Mouse (Mus musculus): ENCODE results near the gene Dhx58. TPM values are rescaled to one million over a fixed set of nuclear protein-coding genes. Genes with fewer than 3 reads are reported as not detected.
"Not testable (repeated sequence)": the region's sequence is repeated elsewhere in the genome, so short reads cannot be mapped to it uniquely, and the experiment has no call there.

Dhx58 gene
- polyA plus RNA-seq, 1 experiment from 2014 or later = 3.4 TPM

DNA sequence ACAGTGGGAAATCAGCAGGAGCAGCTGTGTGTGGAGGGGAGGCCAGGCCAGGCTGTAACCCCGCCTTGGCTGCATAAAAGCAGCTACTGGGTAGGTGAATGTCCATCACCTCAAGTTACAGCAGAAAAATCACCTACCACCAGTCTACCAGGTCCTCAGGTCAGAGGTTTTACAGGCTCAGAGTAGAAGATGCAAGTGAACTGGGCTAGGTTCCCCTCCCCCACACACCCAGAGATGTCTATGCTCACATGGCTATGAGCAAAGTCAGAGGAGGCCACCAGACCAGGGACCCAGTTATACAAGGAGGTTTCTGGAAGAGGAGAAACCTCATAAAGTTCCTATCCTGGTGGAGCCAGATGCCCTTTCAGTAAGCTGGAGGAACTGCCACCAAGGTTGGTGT lies 33.0 kb downstream of the Dhx58 start:
- Histone ChIP-seq H3K9ac (replicated peaks; ENCODE audit: low read depth, low read length) (no peak overlapping the region), H3K9me3 (ENCODE audit: control insufficient read depth, low read depth, low read length) (no peaks in the 10 kb centered on the region), H3K4me3 (ENCODE audit: low read depth, low read length) (no peak overlapping the region), H3K4me1 (ENCODE audit: control insufficient read depth, insufficient read depth, low read length) (0 out of 2 replicates have a peak, but pooled peaks cover 3% of the 10 kb centered on the region), H3K4me2 (replicated peaks; ENCODE audit: low read depth, low read length) (no peak overlapping the region), H3K27ac (ENCODE audit: low read length) (no peak overlapping the region), H3K36me3 (ENCODE audit: control insufficient read depth, insufficient read depth, low read length) (no peaks in the 10 kb centered on the region), H3K27me3 (ENCODE audit: control insufficient read depth, insufficient read depth, low read length) (0 out of 2 replicates have a peak, but pooled peaks cover 4% of the 10 kb centered on the region)
- no peak for ATAC-seq (ENCODE audit: insufficient number of reproducible peaks, insufficient read depth, low FRiP score, low read depth)
- 79% methylated on average over 1 of the region's 1 CpGs for WGBS

DNA sequence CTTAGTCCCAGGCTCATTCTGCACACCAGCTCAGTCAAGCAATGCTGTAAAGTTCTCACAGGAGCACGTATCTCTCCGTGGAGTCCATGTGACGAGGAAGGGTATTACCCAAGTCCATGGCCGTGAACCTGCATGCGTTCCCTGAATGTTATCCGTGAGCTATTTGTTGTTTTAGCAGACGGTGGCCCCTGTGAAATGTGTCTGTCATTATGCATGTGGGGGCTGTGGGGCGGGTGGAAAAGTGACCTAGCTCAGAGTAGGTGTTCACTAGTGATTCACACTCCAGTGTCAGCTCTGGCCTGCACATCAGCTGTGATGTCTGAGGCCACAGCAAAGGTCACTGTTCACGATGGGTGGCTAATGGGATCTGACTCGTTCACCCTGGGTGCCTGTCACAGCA lies 44.3 kb downstream of the Dhx58 start:
- no peak overlapping the region for H3K9ac ChIP-seq (replicated peaks; ENCODE audit: low read depth, low read length)
- no peak for ATAC-seq (ENCODE audit: insufficient number of reproducible peaks, insufficient read depth, low FRiP score, low read depth)
- no peak overlapping the region for H3K4me2 ChIP-seq (replicated peaks; ENCODE audit: low read depth, low read length)
- H3K9me3 ChIP-seq (ENCODE audit: control insufficient read depth, low read depth, low read length) = no peaks in the 10 kb centered on the region
- H3K36me3 ChIP-seq (ENCODE audit: control insufficient read depth, insufficient read depth, low read length) = no peaks in the 10 kb centered on the region
- 70% methylated on average over 10 of the region's 10 CpGs for WGBS
- H3K4me1 ChIP-seq (ENCODE audit: control insufficient read depth, insufficient read depth, low read length) = no peaks in the 10 kb centered on the region
- no peak overlapping the region for H3K4me3 ChIP-seq (ENCODE audit: low read depth, low read length)
- no peak overlapping the region for H3K27ac ChIP-seq (ENCODE audit: low read length)
- H3K27me3 ChIP-seq (ENCODE audit: control insufficient read depth, insufficient read depth, low read length) = no peaks in the 10 kb centered on the region

DNA sequence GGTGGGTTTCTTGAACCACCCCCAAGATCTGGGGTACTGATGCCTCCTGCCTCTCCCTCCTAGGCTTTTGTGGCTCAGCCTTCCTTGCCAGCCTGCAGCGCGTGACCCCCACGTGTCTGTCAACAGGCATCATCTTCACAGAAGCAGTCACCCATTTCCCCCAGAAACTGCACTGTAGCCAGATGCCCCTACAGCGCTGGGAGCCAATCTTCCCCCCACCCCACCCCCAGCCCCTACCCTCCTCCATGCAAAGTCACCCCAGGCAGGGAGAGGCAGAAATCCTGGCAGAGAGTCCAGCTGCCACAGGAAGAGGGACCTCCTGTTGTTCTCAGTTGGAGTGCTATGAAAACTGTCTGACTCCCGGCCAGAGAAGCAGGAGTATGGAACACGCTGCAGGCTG lies 47.6 kb downstream of the Dhx58 start:
- Histone ChIP-seq H3K27me3 (ENCODE audit: control insufficient read depth, insufficient read depth, low read length) (no peaks in the 10 kb centered on the region), H3K9me3 (ENCODE audit: control insufficient read depth, low read depth, low read length) (no peaks in the 10 kb centered on the region), H3K36me3 (ENCODE audit: control insufficient read depth, insufficient read depth, low read length) (no peaks in the 10 kb centered on the region), H3K4me2 (replicated peaks; ENCODE audit: low read depth, low read length) (no peak overlapping the region), H3K4me1 (ENCODE audit: control insufficient read depth, insufficient read depth, low read length) (no peaks in the 10 kb centered on the region), H3K27ac (ENCODE audit: low read length) (no peak overlapping the region), H3K9ac (replicated peaks; ENCODE audit: low read depth, low read length) (no peak overlapping the region), H3K4me3 (ENCODE audit: low read depth, low read length) (no peak overlapping the region)
- ATAC-seq (ENCODE audit: insufficient number of reproducible peaks, insufficient read depth, low FRiP score, low read depth) = no peak
- 9% methylated on average over 6 of the region's 6 CpGs for WGBS

DNA sequence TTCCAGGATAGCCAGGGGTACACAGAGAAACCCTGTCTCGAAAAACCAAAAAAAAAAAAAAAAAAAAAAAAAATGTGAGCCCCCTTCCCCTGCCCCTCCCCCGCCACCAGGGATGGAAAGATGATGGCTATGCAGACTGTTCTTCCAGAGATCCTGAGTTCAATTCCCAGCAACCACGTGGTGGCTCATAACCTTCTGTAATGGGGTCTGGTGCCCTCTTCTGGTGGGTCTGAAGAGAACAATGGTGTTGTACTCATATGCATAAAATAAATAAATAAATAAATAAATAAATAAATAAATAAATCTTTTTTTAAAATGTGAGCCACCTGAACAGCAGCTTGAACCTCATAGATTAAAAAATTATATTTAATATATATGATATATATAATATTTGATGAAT lies 48.5 kb downstream of the Dhx58 start:
- H3K9ac ChIP-seq (replicated peaks; ENCODE audit: low read depth, low read length); ATAC-seq (ENCODE audit: insufficient number of reproducible peaks, insufficient read depth, low FRiP score, low read depth); H3K4me2 ChIP-seq (replicated peaks; ENCODE audit: low read depth, low read length); H3K27ac ChIP-seq (ENCODE audit: low read length); H3K9me3 ChIP-seq (ENCODE audit: control insufficient read depth, low read depth, low read length); H3K27me3 ChIP-seq (ENCODE audit: control insufficient read depth, insufficient read depth, low read length); H3K4me1 ChIP-seq (ENCODE audit: control insufficient read depth, insufficient read depth, low read length); H3K4me3 ChIP-seq (ENCODE audit: low read depth, low read length); H3K36me3 ChIP-seq (ENCODE audit: control insufficient read depth, insufficient read depth, low read length): not testable (repeated sequence)
- 59% methylated on average over 2 of the region's 3 CpGs for WGBS

DNA sequence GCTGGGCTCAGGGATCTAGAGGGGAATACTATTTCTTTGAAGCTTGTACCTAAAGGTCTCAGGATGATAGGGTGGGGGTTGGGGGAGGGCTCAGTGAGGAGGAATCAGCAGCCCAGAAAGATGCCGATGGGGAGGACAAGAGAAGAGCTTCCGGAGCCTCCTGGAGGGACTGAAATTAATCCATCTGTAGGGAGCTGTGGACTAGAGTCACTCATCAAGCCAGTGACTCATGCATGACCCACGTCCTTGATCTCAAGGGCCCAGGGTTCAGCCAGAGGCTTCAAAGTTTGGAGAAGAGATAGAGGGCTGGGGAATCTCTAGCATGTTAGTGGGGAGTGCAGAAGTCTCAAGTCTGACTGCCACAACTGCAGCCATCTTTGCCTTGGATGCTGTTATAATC lies 52.3 kb downstream of the Dhx58 start:
- WGBS = 19% methylated on average over 3 of the region's 3 CpGs
- no peak for ATAC-seq (ENCODE audit: insufficient number of reproducible peaks, insufficient read depth, low FRiP score, low read depth)

DNA sequence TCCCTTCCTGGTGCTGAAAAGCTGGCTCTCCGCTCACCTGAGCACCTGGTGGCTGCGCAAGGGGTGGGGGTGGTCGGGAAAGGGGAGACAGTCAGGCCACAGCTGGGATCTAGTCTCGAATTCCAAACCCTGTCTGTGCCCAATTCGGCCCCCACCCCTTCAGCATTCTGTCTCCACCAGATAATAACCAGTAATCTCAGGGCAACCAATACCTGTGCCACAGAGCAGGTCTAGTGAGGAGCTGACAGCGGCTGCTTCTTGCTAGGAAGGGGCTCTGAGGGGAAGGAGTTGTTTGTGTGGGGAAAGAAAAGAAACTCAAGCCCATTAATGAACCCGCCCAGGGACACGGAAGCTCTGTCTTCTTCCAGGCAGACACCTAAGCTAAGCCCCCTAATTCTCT lies 52.9 kb downstream of the Dhx58 start:
- no peak for ATAC-seq (ENCODE audit: insufficient number of reproducible peaks, insufficient read depth, low FRiP score, low read depth)
- Histone ChIP-seq H3K9ac (replicated peaks; ENCODE audit: low read depth, low read length) (no peak overlapping the region), H3K4me2 (replicated peaks; ENCODE audit: low read depth, low read length) (no peak overlapping the region), H3K9me3 (ENCODE audit: control insufficient read depth, low read depth, low read length) (no peaks in the 10 kb centered on the region), H3K4me3 (ENCODE audit: low read depth, low read length) (no peak overlapping the region), H3K27ac (ENCODE audit: low read length) (no peak overlapping the region), H3K27me3 (ENCODE audit: control insufficient read depth, insufficient read depth, low read length) (0 out of 2 replicates have a peak, but pooled peaks cover 6% of the 10 kb centered on the region), H3K4me1 (ENCODE audit: control insufficient read depth, insufficient read depth, low read length) (no peaks in the 10 kb centered on the region), H3K36me3 (ENCODE audit: control insufficient read depth, insufficient read depth, low read length) (no peaks in the 10 kb centered on the region)
- 12% methylated on average over 8 of the region's 8 CpGs for WGBS

More for the DNA sequence above, 52.3 kb downstream of the Dhx58 start:
- Histone ChIP-seq H3K9me3 (ENCODE audit: control insufficient read depth, low read depth, low read length) (no peaks in the 10 kb centered on the region), H3K9ac (replicated peaks; ENCODE audit: low read depth, low read length) (no peak overlapping the region), H3K27me3 (ENCODE audit: control insufficient read depth, insufficient read depth, low read length) (0 out of 2 replicates have a peak, but pooled peaks cover 6% of the 10 kb centered on the region), H3K4me1 (ENCODE audit: control insufficient read depth, insufficient read depth, low read length) (no peaks in the 10 kb centered on the region), H3K27ac (ENCODE audit: low read length) (no peak overlapping the region), H3K4me2 (replicated peaks; ENCODE audit: low read depth, low read length) (no peak overlapping the region), H3K4me3 (ENCODE audit: low read depth, low read length) (no peak overlapping the region), H3K36me3 (ENCODE audit: control insufficient read depth, insufficient read depth, low read length) (no peaks in the 10 kb centered on the region)

DNA sequence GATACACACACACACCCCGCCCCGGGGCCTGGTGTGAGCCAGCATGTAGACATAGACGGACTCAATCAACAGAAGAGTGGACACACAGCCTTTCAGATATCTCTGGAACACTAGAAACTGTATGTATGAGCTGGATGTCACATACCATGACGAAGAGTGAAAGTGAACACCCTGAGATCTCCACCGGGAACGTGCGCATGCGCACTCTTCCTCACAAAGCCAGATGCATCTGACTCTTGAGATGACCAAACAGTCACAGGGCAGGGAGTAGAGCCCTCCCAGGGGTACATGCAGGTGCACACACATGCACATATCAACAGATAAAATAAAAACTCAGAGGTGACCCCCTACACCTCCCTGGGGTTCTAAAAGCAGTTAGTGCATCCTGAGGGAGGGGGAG lies 55.7 kb downstream of the Dhx58 start:
- H3K4me1 ChIP-seq (ENCODE audit: control insufficient read depth, insufficient read depth, low read length) = no peaks in the 10 kb centered on the region
- WGBS = 86% methylated on average over 8 of the region's 8 CpGs
- 0 out of 2 replicates have a peak, but pooled peaks cover 6% of the 10 kb centered on the region for H3K27me3 ChIP-seq (ENCODE audit: control insufficient read depth, insufficient read depth, low read length)
- no peak overlapping the region for H3K9ac ChIP-seq (replicated peaks; ENCODE audit: low read depth, low read length)
- no peaks in the 10 kb centered on the region for H3K9me3 ChIP-seq (ENCODE audit: control insufficient read depth, low read depth, low read length)
- no peak for ATAC-seq (ENCODE audit: insufficient number of reproducible peaks, insufficient read depth, low FRiP score, low read depth)
- H3K4me2 ChIP-seq (replicated peaks; ENCODE audit: low read depth, low read length) = no peak overlapping the region
- H3K4me3 ChIP-seq (ENCODE audit: low read depth, low read length) = no peak overlapping the region
- no peak overlapping the region for H3K27ac ChIP-seq (ENCODE audit: low read length)
- H3K36me3 ChIP-seq (ENCODE audit: control insufficient read depth, insufficient read depth, low read length) = no peaks in the 10 kb centered on the region

GRCm38 (mm10) chr11:100646265-100646664 lies 57.8 kb downstream of the Dhx58 start:
- Histone ChIP-seq H3K36me3 (ENCODE audit: control insufficient read depth, insufficient read depth, low read length) (no peaks in the 10 kb centered on the region), H3K4me1 (ENCODE audit: control insufficient read depth, insufficient read depth, low read length) (no peaks in the 10 kb centered on the region), H3K4me3 (ENCODE audit: low read depth, low read length) (no peak overlapping the region), H3K9me3 (ENCODE audit: control insufficient read depth, low read depth, low read length) (no peaks in the 10 kb centered on the region), H3K9ac (replicated peaks; ENCODE audit: low read depth, low read length) (no peak overlapping the region), H3K4me2 (replicated peaks; ENCODE audit: low read depth, low read length) (no peak overlapping the region), H3K27me3 (ENCODE audit: control insufficient read depth, insufficient read depth, low read length) (0 out of 2 replicates have a peak, but pooled peaks cover 6% of the 10 kb centered on the region), H3K27ac (ENCODE audit: low read length) (no peak overlapping the region)
- WGBS = 0% methylated on average over 1 of the region's 1 CpGs
- no peak for ATAC-seq (ENCODE audit: insufficient number of reproducible peaks, insufficient read depth, low FRiP score, low read depth)
